20 mouse cellular contexts compared by ENCODE assay signal in genomic region chr5:141950791-141951190, GRCm38 (mm10).
DNase-seq lines count a peak whose midpoint lies in the region; ATAC-seq and TF ChIP-seq lines count a peak whose summit lies in the region.
"Had no signal": no experiment of that assay in that cellular context is flagged by ENCODE, and none has a peak within 500 bp of the region (broad histone marks: within the 10 kb centered on the region; RNA-seq: fewer than 3 reads in every experiment).

No protein-coding gene starts in this region.

- no peak overlapping the region for H3K4me3 ChIP-seq in midbrain, embryonic 14.5 days (replicated peaks; ENCODE audit: low read depth, low read length)
- no peak overlapping the region for H3K4me3 ChIP-seq in midbrain, embryonic 11.5 days (ENCODE audit: low read depth, low read length)
- H3K4me3 ChIP-seq in embryonic facial prominence, embryonic 10.5 days: no peak overlapping the region
- H3K4me3 ChIP-seq in limb, embryonic 13.5 days: no peak overlapping the region
- H3K4me3 ChIP-seq in thymus, adult 2 months (ENCODE audit: control insufficient read depth, insufficient read depth, low read length): no peak overlapping the region
- H3K4me3 ChIP-seq in cerebellum, adult 2 months (replicated peaks; ENCODE audit: insufficient read depth, low read depth, low read length): no peak overlapping the region
- H3K4me3 ChIP-seq: embryonic facial prominence, embryonic 13.5 days; forebrain, embryonic 12.5 days; heart, embryonic 15.5 days; hindbrain, embryonic 13.5 days had no signal

- no peak for TF ChIP-seq CTCF in thymus, adult 2 months (IDR thresholded peaks at IDR 0.05; ENCODE audit: borderline replicate concordance, control insufficient read depth, extremely low read depth, insufficient read depth, low read length, poor library complexity)
- TF ChIP-seq CTCF in cerebellum, adult 2 months (IDR thresholded peaks at IDR 0.05; ENCODE audit: borderline replicate concordance, insufficient read depth, low read depth, low read length): no peak

- TF ChIP-seq POLR2A in thymus, adult 2 months (IDR thresholded peaks at IDR 0.05; ENCODE audit: control insufficient read depth, extremely low read depth, insufficient read depth, low read length, poor library complexity): no peak
- TF ChIP-seq POLR2A in cerebellum, adult 2 months (IDR thresholded peaks at IDR 0.05; ENCODE audit: borderline replicate concordance, insufficient read depth, low read length): no peak

- H3K27ac ChIP-seq in midbrain, embryonic 14.5 days (replicated peaks; ENCODE audit: low read depth, low read length): no peak overlapping the region
- no peak overlapping the region for H3K27ac ChIP-seq in midbrain, embryonic 11.5 days (ENCODE audit: low read depth, low read length)
- H3K27ac ChIP-seq in embryonic facial prominence, embryonic 10.5 days (replicated peaks): no peak overlapping the region
- H3K27ac ChIP-seq in limb, embryonic 13.5 days: no peak overlapping the region; the same call in 1 of the 2 replicates
- no peak overlapping the region for H3K27ac ChIP-seq in thymus, adult 2 months (ENCODE audit: control insufficient read depth, insufficient read depth, low read length)
- H3K27ac ChIP-seq in cerebellum, adult 2 months (ENCODE audit: insufficient read depth, low read length): no peak overlapping the region
- H3K27ac ChIP-seq: embryonic facial prominence, embryonic 13.5 days; forebrain, embryonic 12.5 days; heart, embryonic 15.5 days; hindbrain, embryonic 13.5 days; hindbrain, postnatal 0 days had no signal

- H3K27me3 ChIP-seq in midbrain, embryonic 14.5 days (ENCODE audit: control insufficient read depth, insufficient read depth, low read length): no peaks in the 10 kb centered on the region
- no peaks in the 10 kb centered on the region for H3K27me3 ChIP-seq in midbrain, embryonic 11.5 days (ENCODE audit: control insufficient read depth, insufficient read depth, low read length)
- H3K27me3 ChIP-seq in embryonic facial prominence, embryonic 10.5 days (replicated peaks; ENCODE audit: low read depth, poor library complexity, severe bottlenecking): no peaks in the 10 kb centered on the region
- H3K27me3 ChIP-seq in limb, embryonic 13.5 days: 0 out of 2 replicates have a peak, but pooled peaks cover 2% of the 10 kb centered on the region
- no peaks in the 10 kb centered on the region for H3K27me3 ChIP-seq in thymus, adult 2 months (ENCODE audit: control insufficient read depth, insufficient read depth, low read length)
- H3K27me3 ChIP-seq in cerebellum, adult 2 months (ENCODE audit: control insufficient read depth, insufficient read depth, low read length): no peaks in the 10 kb centered on the region
- H3K27me3 ChIP-seq: embryonic facial prominence, embryonic 13.5 days; forebrain, embryonic 12.5 days; heart, embryonic 15.5 days; hindbrain, embryonic 13.5 days had no signal

- DNase-seq in midbrain, embryonic 14.5 days: peak; percentile 26
- no peak for DNase-seq in midbrain, embryonic 11.5 days (ENCODE audit: low spot score, missing footprints)
- DNase-seq in embryonic facial prominence, embryonic 10.5 days (ENCODE audit: low spot score): peak; percentile 22
- no peak for DNase-seq in thymus, adult 2 months
- DNase-seq in cerebellum, adult 2 months: no peak
- DNase-seq: adrenal gland, adult 2 months; adrenal gland, postnatal 25 days; cerebellum, adult 8-10 months; cerebellum, postnatal 14 days; embryo, embryonic 11 days; gastrocnemius, postnatal 10 days; heart, adult 18-20 months; heart, postnatal 14 days had no signal

- no peak overlapping the region for H3K9ac ChIP-seq in midbrain, embryonic 14.5 days (replicated peaks; ENCODE audit: low read length)
- no peak overlapping the region for H3K9ac ChIP-seq in midbrain, embryonic 11.5 days (ENCODE audit: low read length)
- H3K9ac ChIP-seq in limb, embryonic 13.5 days: no peak overlapping the region
- H3K9ac ChIP-seq: embryonic facial prominence, embryonic 13.5 days; forebrain, embryonic 12.5 days; heart, embryonic 15.5 days; hindbrain, embryonic 13.5 days had no signal

- H3K4me2 ChIP-seq in midbrain, embryonic 14.5 days (ENCODE audit: low read length): no peak overlapping the region
- H3K4me2 ChIP-seq in midbrain, embryonic 11.5 days: no peak overlapping the region
- peak overlapping the region; percentile 27; the same call in 1 of the 2 replicates for H3K4me2 ChIP-seq in limb, embryonic 13.5 days (replicated peaks)
- H3K4me2 ChIP-seq: embryonic facial prominence, embryonic 13.5 days; forebrain, embryonic 12.5 days; heart, embryonic 11.5 days; heart, embryonic 15.5 days; hindbrain, embryonic 13.5 days had no signal

- no peaks in the 10 kb centered on the region for H3K9me3 ChIP-seq in midbrain, embryonic 14.5 days (ENCODE audit: control insufficient read depth, low read length)
- H3K9me3 ChIP-seq in midbrain, embryonic 11.5 days (ENCODE audit: control insufficient read depth, low read length): no peaks in the 10 kb centered on the region
- no peaks in the 10 kb centered on the region for H3K9me3 ChIP-seq in embryonic facial prominence, embryonic 10.5 days
- no peaks in the 10 kb centered on the region for H3K9me3 ChIP-seq in limb, embryonic 13.5 days
- H3K9me3 ChIP-seq: embryonic facial prominence, embryonic 13.5 days; forebrain, embryonic 12.5 days; heart, embryonic 15.5 days; hindbrain, embryonic 13.5 days had no signal

- WGBS in midbrain, embryonic 14.5 days: 56% methylated on average over 11 of the region's 11 CpGs
- 84% methylated on average over 11 of the region's 11 CpGs for WGBS in midbrain, embryonic 11.5 days
- WGBS in embryonic facial prominence, embryonic 10.5 days: 59% methylated on average over 11 of the region's 11 CpGs
- WGBS in limb, embryonic 13.5 days: 23% methylated on average over 11 of the region's 11 CpGs
- 87% methylated on average over 11 of the region's 11 CpGs for WGBS in thymus, adult 2 months
- WGBS in cerebellum, adult 2 months: 76% methylated on average over 11 of the region's 11 CpGs

- 0 out of 2 replicates have a peak, but pooled peaks cover 3% of the 10 kb centered on the region for H3K4me1 ChIP-seq in midbrain, embryonic 14.5 days (ENCODE audit: control insufficient read depth, insufficient read depth, low read length)
- no peaks in the 10 kb centered on the region for H3K4me1 ChIP-seq in midbrain, embryonic 11.5 days (ENCODE audit: control insufficient read depth, insufficient read depth, low read length)
- H3K4me1 ChIP-seq in embryonic facial prominence, embryonic 10.5 days: peaks cover 44% of the 10 kb centered on the region
- H3K4me1 ChIP-seq in limb, embryonic 13.5 days: peaks cover 51% of the 10 kb centered on the region
- H3K4me1 ChIP-seq in thymus, adult 2 months (replicated peaks; ENCODE audit: control insufficient read depth, insufficient read depth, low read length): no peaks in the 10 kb centered on the region
- no peaks in the 10 kb centered on the region for H3K4me1 ChIP-seq in cerebellum, adult 2 months (ENCODE audit: control insufficient read depth, insufficient read depth, low read length)
- H3K4me1 ChIP-seq: heart, embryonic 15.5 days had no signal

- ATAC-seq in midbrain, embryonic 14.5 days (ENCODE audit: low FRiP score, low TSS enrichment): no peak
- no peak for ATAC-seq in midbrain, embryonic 11.5 days (ENCODE audit: low FRiP score)
- no peak for ATAC-seq in limb, embryonic 13.5 days (ENCODE audit: low FRiP score, low read depth)
- ATAC-seq: hindbrain, postnatal 0 days had no signal

- H3K36me3 ChIP-seq in midbrain, embryonic 14.5 days (ENCODE audit: control insufficient read depth, insufficient read depth, low read length): no peaks in the 10 kb centered on the region
- H3K36me3 ChIP-seq in midbrain, embryonic 11.5 days (ENCODE audit: control insufficient read depth, insufficient read depth, low read length): no peaks in the 10 kb centered on the region
- no peaks in the 10 kb centered on the region for H3K36me3 ChIP-seq in embryonic facial prominence, embryonic 10.5 days (replicated peaks)
- H3K36me3 ChIP-seq in limb, embryonic 13.5 days: no peaks in the 10 kb centered on the region
- no peaks in the 10 kb centered on the region for H3K36me3 ChIP-seq in thymus, adult 2 months (ENCODE audit: control insufficient read depth, insufficient read depth, low read length)
- H3K36me3 ChIP-seq: embryonic facial prominence, embryonic 13.5 days; forebrain, embryonic 12.5 days; heart, embryonic 15.5 days; hindbrain, embryonic 13.5 days had no signal

Comparison
In these comparisons a context has a peak if more than half of its experiments do, and no peak if none do; other contexts are left out.
1. DNase-seq: peak in midbrain, embryonic 14.5 days (single experiment) and embryonic facial prominence, embryonic 10.5 days (single experiment); none in midbrain, embryonic 11.5 days (single experiment), thymus, adult 2 months (single experiment) and cerebellum, adult 2 months (0 of 2).